Mouse (Mus musculus) macrophage (primary cell): ENCODE data around the gene Neb. TPM values are rescaled to one million over a fixed set of nuclear protein-coding genes. Genes with fewer than 3 reads are reported as not detected.

Source experiments
- H3K27ac ChIP-seq: fragments of 350-480 bp; formaldehyde crosslinking; 2 replicates; pipeline ENCODE4 v1.9.0; 2021
- H3K36me3 ChIP-seq: fragments of 350-480 bp; formaldehyde crosslinking; 2 replicates; pipeline ENCODE4 v1.9.0; 2021; ENCODE audit errors: inconsistent target
- H3K4me3 ChIP-seq: fragments of 350-480 bp; formaldehyde crosslinking; 2 replicates; pipeline ENCODE4 v1.9.0; 2021; ENCODE audit errors: inconsistent target
- H3K79me2 ChIP-seq: fragments of 350-480 bp; formaldehyde crosslinking; 2 replicates; pipeline ENCODE4 v1.9.0; 2021; ENCODE audit errors: inconsistent target
- WGBS: methylation state at CpG from one replicate; pipeline ENCODE4 v1.1.7; 2026; ENCODE audit warnings: inconsistent platforms; ENCODE audit not compliant: missing documents; 5-methylcytosine and 5-hydroxymethylcytosine counted together
- polyA plus RNA-seq: library from polyadenylated mRNA; stranded (reverse); fragments of 250-400 nt; gene quantifications from 3 replicates; pipeline ENCODE4 v1.2.4, GENCODE M21; 2018; ENCODE audit warnings: inconsistent platforms
- total RNA-seq, 78 experiments: library from RNA; depleted of rRNA; stranded (reverse); fragments of 250-400 nt; gene quantifications; 1 replicate in 9 of 78; 2 replicates in 24 of 78; 3 replicates in 43 of 78; 4 replicates in 2 of 78; pipeline ENCODE4 v1.2.4; 2018; ENCODE audit warnings: inconsistent platforms in 56 of 78

Gene Neb
- 1 to 10 TPM in 15 of 26 experiments, under 1 TPM in 10, not detected in 1; 0.08 to 5.6 (median 1.5) TPM for total RNA-seq (2018; cell fraction: chromatin; rRNA removed)
- under 1 TPM in 25 of 26 experiments, not detected in 1; under 0.01 to 0.88 (median 0.17) TPM for total RNA-seq (2018; cell fraction: cytosol; rRNA removed)
- total RNA-seq (2018; cell fraction: nucleus; rRNA removed): 1 to 10 TPM in 11 of 26 experiments, under 1 TPM in 13, not detected in 2; 0.10 to 3.1 (median 0.98) TPM
- 0.06 TPM in 1 of 3 replicates, not detected in the others for polyA plus RNA-seq

- 41% methylated on average over 7 of the region's 7 CpGs for WGBS
- no peaks in the 10 kb centered on the region for H3K36me3 ChIP-seq
- no peak within 1 kb of the TSS for H3K27ac ChIP-seq
- 0 out of 2 replicates have a peak within 1 kb of the TSS, but pooled peaks have one; percentile 1 for H3K4me3 ChIP-seq
- no peaks in the 10 kb centered on the region for H3K79me2 ChIP-seq
These were observed at the start of gene Neb for GRCm38 (mm10) chr2:52378448-52378804. TSS of gene Neb (minus strand) at chr2:52378474.

- no peak overlapping the region for H3K4me3 ChIP-seq
- no peak overlapping the region for H3K27ac ChIP-seq
- WGBS: 92% methylated on average over 2 of the region's 3 CpGs
- H3K36me3 ChIP-seq: no peaks in the 10 kb centered on the region
- H3K79me2 ChIP-seq: peaks cover 21% of the 10 kb centered on the region
These were observed 49.1 kb upstream of the Neb start for GRCm38 (mm10) chr2:52427383-52427782.

- Histone ChIP-seq H3K79me2 (peaks cover 34% of the 10 kb centered on the region), H3K4me3 (no peak overlapping the region), H3K27ac (no peak overlapping the region), H3K36me3 (no peaks in the 10 kb centered on the region)
- WGBS: 93% methylated on average over 3 of the region's 3 CpGs
These were observed 47.8 kb upstream of the Neb start for GRCm38 (mm10) chr2:52426041-52426440.

GRCm38 (mm10) chr2:52425523-52425795 lies 47.2 kb upstream of the Neb start:
- peak overlapping the region; percentile 55 for H3K4me3 ChIP-seq
- 0 out of 2 replicates have a peak overlapping the region, but pooled peaks have one; percentile 32 for H3K27ac ChIP-seq
- 27% methylated on average over 10 of the region's 10 CpGs for WGBS

GRCm38 (mm10) chr2:52424747-52425522 lies 46.7 kb upstream of the Neb start, which contains the start of gene Arl5a:
TSS of gene Arl5a (minus strand) at chr2:52424901.
- peak within 1 kb of the TSS; percentile 32 for H3K27ac ChIP-seq
- H3K4me3 ChIP-seq: peak within 1 kb of the TSS; percentile 59
- WGBS: 0% methylated on average over 52 of the region's 57 CpGs

More at GRCm38 (mm10) chr2:52425523-52425795, 47.2 kb upstream of the Neb start:
- Histone ChIP-seq H3K79me2 (peaks cover 40% of the 10 kb centered on the region), H3K36me3 (no peaks in the 10 kb centered on the region)

GRCm38 (mm10) chr2:52424248-52424728 lies 46.0 kb upstream of the Neb start:
- Histone ChIP-seq H3K4me3 (peak overlapping the region; percentile 59), H3K79me2 (peaks cover 52% of the 10 kb centered on the region), H3K36me3 (no peaks in the 10 kb centered on the region), H3K27ac (0 out of 2 replicates have a peak overlapping the region, but pooled peaks have one; percentile 21)
- 1% methylated on average over 39 of the region's 42 CpGs for WGBS

More at GRCm38 (mm10) chr2:52424747-52425522, 46.7 kb upstream of the Neb start, which contains the start of gene Arl5a:
- H3K79me2 ChIP-seq: peaks cover 45% of the 10 kb centered on the region
- H3K36me3 ChIP-seq: no peaks in the 10 kb centered on the region

GRCm38 (mm10) chr2:52423611-52424247 lies 45.5 kb upstream of the Neb start:
- 12% methylated on average over 11 of the region's 16 CpGs for WGBS
- H3K36me3 ChIP-seq: no peaks in the 10 kb centered on the region
- peak overlapping the region; percentile 21; the same call in 1 of the 2 replicates for H3K27ac ChIP-seq
- peak overlapping the region; percentile 59 for H3K4me3 ChIP-seq
- peaks cover 57% of the 10 kb centered on the region for H3K79me2 ChIP-seq

GRCm38 (mm10) chr2:52422871-52423610 lies 44.8 kb upstream of the Neb start:
- 51% methylated on average over 8 of the region's 8 CpGs for WGBS
- H3K27ac ChIP-seq: 0 out of 2 replicates have a peak overlapping the region, but pooled peaks have one; percentile 21
- H3K4me3 ChIP-seq: peak overlapping the region; percentile 59

GRCm38 (mm10) chr2:52421197-52421596 lies 42.9 kb upstream of the Neb start:
- Histone ChIP-seq H3K4me3 (no peak overlapping the region), H3K36me3 (peaks cover 4% of the 10 kb centered on the region; the same call in 1 of the 2 replicates), H3K79me2 (peaks cover 82% of the 10 kb centered on the region), H3K27ac (no peak overlapping the region)
- 85% methylated on average over 5 of the region's 6 CpGs for WGBS

More at GRCm38 (mm10) chr2:52422871-52423610, 44.8 kb upstream of the Neb start:
- Histone ChIP-seq H3K79me2 (peaks cover 64% of the 10 kb centered on the region), H3K36me3 (no peaks in the 10 kb centered on the region)

GRCm38 (mm10) chr2:52420001-52420710 lies 41.9 kb upstream of the Neb start:
- no peak overlapping the region for H3K4me3 ChIP-seq
- H3K27ac ChIP-seq: no peak overlapping the region
- WGBS: 92% methylated on average over 7 of the region's 7 CpGs
- H3K36me3 ChIP-seq: peaks cover 14% of the 10 kb centered on the region
- H3K79me2 ChIP-seq: peaks cover 85% of the 10 kb centered on the region

GRCm38 (mm10) chr2:52419295-52419694 lies 41.0 kb upstream of the Neb start:
- H3K4me3 ChIP-seq: no peak overlapping the region
- no peak overlapping the region for H3K27ac ChIP-seq
- H3K79me2 ChIP-seq: peaks cover 84% of the 10 kb centered on the region
- H3K36me3 ChIP-seq: peaks cover 14% of the 10 kb centered on the region
- 66% methylated on average over 6 of the region's 6 CpGs for WGBS

- Histone ChIP-seq H3K79me2 (peaks cover 17% of the 10 kb centered on the region), H3K36me3 (peaks cover 55% of the 10 kb centered on the region), H3K4me3 (no peak overlapping the region), H3K27ac (no peak overlapping the region)
- 85% methylated on average over 5 of the region's 5 CpGs for WGBS
These were observed 34.3 kb upstream of the Neb start for GRCm38 (mm10) chr2:52412524-52413037.

- peaks cover 51% of the 10 kb centered on the region for H3K36me3 ChIP-seq
- 67% methylated on average over 1 of the region's 1 CpGs for WGBS
- H3K27ac ChIP-seq: no peak overlapping the region
- no peaks in the 10 kb centered on the region for H3K79me2 ChIP-seq
- no peak overlapping the region for H3K4me3 ChIP-seq
These were observed 28.2 kb upstream of the Neb start for GRCm38 (mm10) chr2:52406480-52406879.
